Mouse (Mus musculus): Measurements from ENCODE around the gene Ccnt1.
"Not testable (repeated sequence)": the region's sequence is repeated elsewhere in the genome, so short reads cannot be mapped to it uniquely, and the experiment has no call there.

- TF ChIP-seq POLR2A (IDR thresholded peaks at IDR 0.05; ENCODE audit: low read depth, low read length); CTCF (IDR thresholded peaks at IDR 0.05; ENCODE audit: extremely low read depth, insufficient read depth, insufficient read length, insufficient replicate concordance): not testable (repeated sequence)
Measured at GRCm38 (mm10) chr15:98586141-98586540, 15.4 kb upstream of the Ccnt1 start.
